Mouse (Mus musculus): ENCODE results near the gene Ifne.

Ifne gene

DNA sequence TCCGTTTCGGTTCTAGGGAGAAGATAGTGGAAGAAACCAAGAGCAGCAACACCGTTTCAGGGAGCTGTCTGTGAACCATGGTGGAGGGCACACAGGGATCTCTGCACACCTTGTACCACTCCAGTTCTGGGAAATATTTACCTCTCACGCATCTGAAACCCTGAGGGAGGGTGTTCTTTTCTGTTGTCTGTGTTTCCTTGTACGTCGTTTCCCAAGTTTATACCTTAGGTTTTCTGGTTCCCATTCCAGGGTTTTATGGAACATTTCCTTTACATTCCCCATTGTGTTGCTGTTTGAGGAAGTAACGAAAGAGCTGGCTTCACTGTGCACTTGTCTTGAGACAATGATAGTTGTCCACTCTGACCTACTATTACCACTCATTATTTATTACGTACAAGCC lies at the start of gene Ifne:
Gene Ifne (minus strand): TSS at position 101 of the 400 bp plus-strand sequence.
- no peak for DNase-seq (ENCODE audit: low spot score in 2 of 2)

DNA sequence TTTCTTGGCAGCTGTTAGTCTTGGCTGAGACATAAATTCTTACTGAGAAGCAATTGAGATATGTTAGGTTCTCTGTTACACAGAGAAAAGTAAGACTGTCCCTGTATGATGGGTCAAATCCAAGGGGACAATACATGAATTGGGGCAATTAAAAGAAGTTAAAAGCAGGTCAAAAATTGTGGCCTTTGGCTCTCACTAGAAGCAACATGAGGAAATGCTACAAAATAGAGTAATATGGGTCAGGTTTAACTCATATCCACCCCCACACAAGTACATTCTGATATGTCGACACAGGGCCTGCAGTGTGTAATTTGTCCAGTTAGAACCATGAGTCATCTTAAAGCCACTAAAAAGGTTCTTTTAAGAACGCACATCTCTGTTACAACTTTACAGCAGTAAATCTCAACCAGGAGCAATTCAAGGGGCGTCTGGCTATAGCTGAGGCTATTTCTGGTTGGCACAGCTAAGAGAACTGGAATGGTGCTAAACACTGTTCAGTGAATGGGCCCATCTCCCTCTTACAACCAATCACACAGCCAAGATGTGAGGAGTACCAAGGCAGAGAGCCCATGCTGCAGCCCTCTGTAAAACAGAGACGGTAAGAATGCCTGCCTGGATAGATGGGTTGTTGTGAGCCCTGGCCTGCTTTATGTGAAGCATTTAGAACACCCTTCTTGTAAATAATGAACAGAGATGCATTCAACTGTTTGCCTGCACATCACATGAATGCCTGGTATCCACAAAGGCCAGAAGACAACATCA lies 48.5 kb upstream of the Ifne start:
- no peak for DNase-seq (ENCODE audit: low spot score in 2 of 2)

DNA sequence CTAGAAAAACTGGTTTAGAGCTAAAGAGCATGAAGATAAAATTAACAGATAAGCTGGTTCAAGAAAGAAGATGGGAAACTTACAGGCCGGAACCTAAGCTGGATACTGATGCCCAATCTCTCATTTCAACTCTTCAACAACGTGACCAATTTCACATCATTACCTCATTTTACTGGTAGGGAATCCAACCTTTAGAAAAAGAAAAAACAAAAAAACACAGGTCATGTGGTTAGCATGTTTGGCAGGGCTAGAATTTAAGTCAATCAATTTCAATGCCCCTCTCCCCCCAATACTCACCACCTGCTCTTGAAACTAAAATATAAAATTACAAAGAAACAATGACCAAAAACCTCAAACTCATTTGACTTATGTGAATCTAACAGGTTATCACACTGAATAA lies 47.8 kb upstream of the Ifne start:
- DNase-seq (ENCODE audit: low spot score in 2 of 2), result no peak

DNA sequence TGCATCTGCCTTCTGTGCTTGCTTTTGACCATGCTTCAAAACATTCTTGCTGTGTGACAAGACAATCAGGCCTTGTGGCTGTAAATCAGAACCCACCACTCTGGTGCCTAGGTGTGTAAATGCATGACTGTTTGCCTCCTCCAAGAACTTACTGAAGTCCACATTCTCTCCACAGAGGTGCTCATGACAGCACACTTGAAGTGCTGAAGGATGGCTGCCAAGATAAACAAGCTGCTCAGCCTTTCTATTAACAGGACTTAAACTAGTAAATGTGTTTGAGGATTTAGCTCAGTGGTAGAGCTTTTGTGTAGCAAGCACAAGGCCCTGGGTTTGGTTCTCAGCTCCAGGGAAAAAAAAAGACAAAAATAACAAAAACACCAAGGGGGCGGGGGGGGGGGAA lies 46.6 kb upstream of the Ifne start:
- no peak for DNase-seq (ENCODE audit: low spot score in 2 of 2)

DNA sequence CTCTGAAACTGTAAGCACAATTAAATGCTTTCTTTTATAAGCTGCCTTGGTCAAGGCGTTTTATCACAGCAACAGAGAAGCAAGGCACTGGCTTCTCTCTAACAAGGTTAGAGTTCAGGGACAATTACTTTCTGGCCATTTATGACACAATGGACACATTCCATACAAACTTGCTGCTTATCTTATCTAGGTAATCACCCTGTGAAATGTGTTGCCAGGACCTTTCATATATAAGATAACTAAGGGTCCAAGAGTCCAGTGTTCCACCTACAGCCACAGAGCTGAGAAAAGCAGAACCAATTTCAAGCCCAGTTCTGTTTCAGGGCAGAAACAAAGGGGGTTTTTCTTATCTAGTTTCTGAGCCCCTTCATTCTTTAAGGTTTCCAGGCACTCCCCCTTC lies 46.1 kb upstream of the Ifne start:
- DNase-seq (ENCODE audit: low spot score in 2 of 2), result no peak

DNA sequence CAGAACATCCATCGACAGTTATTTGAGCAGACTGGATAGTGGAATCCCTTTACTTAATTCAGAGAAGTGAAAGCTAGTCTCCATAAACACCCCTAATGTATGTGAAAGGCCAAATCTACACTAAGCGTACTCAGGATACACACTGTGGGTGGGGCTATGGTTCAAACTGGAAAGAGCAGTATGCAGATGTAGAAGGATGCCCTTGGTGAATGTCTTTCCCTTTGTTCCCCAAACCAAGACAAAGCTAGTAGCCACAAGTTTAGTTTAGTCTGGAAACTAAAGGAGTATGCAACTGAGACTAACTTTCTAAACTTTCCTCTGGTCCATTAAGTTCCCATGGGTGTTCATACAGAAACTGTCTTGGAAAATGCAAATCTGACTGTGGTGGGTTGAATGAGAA lies 45.5 kb upstream of the Ifne start:
- DNase-seq (ENCODE audit: low spot score in 2 of 2), result no peak

DNA sequence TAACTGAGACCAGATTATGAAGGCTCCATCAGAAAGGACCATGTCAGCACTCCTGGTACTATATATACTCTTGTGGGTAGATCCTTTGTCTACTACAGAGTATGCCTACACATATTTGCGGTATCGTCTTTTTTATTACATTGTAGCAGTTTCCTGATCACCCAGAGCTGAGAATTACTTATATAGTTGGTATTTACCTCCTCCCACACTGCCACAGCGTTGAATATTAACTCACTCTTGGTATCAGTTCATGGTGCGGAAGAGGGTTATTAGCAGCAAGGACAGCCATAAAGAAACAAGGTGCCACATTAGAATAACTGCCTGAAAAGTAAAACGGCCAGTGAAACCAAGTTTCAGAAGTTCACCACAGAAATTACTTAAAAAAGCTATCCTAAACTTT lies 41.3 kb upstream of the Ifne start:
- DNase-seq (ENCODE audit: low spot score in 2 of 2), result no peak

DNA sequence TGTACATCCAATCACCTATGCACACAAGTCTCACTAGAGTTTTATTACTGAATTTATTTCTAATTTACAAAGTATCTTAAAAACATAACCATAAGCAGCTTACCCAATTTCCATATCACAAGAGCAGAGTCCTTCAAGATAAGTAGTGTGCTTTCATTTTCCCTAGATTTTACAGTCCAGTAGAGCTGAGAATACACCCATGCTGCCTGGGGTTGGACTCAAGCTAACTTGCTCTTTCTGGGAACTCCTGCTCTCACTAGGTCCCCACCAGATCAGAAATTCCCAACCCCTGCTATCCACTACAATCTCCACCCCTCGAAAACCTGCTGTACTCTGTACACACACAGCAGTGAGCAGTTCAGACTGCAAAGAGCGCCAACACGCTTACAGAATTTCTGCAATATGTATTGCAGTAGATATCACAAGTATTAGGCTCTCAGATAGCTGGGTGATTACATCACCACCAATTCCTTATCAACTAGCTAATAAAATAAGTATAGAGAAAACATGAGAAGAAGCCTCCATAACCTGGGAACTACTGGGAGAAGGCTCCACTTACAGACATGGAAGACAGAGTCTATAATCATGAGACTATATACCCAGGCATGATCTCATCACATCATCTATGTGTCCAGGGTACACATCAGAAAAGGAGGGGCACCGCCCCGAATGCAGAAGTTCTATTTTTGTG lies 37.9 kb upstream of the Ifne start:
- no peak for DNase-seq (ENCODE audit: low spot score in 2 of 2)

DNA sequence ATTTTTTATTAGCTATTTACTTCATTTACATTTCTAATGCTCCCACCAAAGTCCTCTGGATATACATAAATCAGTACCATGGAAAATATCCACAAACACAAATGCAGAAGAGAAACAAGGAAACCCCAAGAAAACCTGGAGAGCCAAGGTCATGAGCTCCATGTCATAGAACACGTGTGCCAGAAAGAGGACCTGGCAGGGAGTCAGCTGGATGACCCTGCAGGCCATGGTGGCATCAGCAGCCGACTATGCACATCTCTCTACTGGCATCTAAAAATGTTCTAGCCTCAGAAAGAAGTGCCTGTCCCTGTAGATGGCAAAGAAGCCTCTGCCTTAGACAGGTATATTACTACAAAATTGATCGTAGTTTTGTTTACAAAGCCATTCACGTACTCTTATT lies 36.3 kb upstream of the Ifne start:
- DNase-seq (ENCODE audit: low spot score in 2 of 2), result no peak

DNA sequence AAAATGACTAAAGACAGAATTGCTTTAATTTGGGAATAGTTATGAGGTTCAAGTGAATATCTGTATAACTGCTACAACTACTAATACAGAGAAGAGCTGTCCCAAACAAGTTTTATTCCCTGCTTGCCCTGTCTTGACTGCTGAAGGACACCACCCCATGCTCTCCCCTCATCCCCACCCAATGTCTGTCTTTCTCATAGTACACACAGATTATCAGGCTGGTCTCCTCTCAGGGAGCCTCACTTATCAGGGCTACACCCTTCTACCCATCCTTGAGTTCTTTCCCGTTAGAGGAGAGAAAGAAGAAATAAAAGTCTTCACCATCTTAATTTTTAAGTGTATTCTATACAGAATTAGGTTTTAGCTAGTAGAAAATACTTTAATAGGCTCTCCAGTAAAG lies 34.0 kb upstream of the Ifne start:
- no peak for DNase-seq (ENCODE audit: low spot score in 2 of 2)

DNA sequence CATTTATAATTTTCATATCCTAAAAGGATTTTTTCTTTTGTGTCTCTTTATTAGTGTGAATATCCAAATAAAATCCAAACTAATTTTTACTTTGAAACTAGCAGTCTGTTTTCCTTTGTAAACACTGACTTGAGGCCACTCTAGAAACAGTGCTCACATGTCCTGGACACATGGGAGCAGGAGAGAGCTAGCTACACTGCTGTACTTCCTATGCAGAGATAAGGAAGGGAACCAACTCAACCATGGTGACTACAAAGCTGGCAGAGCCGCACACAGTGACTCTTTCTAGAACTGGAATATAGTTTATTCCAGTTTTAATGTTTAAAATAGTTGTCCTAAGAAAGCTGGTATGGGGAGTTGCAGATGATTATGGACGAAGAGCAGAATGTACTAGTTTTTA lies 32.9 kb upstream of the Ifne start:
- no peak for DNase-seq (ENCODE audit: low spot score in 2 of 2)

DNA sequence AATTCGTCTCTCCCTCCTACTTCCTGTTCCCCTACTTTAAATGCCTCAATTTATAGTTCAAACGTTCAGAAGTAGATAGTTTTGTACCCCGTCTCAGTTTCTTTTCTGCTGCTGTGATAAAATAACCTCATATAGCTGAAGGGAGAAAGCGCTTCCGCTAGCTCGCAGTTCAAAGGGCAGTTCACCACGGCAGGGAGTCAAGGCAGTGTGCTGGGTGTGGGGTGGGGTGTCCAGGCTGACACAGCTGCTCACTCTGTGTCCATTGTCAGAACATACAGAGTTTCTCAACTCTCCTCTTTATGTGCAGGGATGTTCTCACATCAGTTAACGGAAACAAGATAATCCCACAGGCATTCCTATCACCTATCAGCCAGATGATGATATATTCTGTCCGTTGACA lies 32.2 kb upstream of the Ifne start:
- DNase-seq (ENCODE audit: low spot score in 2 of 2), result no peak

DNA sequence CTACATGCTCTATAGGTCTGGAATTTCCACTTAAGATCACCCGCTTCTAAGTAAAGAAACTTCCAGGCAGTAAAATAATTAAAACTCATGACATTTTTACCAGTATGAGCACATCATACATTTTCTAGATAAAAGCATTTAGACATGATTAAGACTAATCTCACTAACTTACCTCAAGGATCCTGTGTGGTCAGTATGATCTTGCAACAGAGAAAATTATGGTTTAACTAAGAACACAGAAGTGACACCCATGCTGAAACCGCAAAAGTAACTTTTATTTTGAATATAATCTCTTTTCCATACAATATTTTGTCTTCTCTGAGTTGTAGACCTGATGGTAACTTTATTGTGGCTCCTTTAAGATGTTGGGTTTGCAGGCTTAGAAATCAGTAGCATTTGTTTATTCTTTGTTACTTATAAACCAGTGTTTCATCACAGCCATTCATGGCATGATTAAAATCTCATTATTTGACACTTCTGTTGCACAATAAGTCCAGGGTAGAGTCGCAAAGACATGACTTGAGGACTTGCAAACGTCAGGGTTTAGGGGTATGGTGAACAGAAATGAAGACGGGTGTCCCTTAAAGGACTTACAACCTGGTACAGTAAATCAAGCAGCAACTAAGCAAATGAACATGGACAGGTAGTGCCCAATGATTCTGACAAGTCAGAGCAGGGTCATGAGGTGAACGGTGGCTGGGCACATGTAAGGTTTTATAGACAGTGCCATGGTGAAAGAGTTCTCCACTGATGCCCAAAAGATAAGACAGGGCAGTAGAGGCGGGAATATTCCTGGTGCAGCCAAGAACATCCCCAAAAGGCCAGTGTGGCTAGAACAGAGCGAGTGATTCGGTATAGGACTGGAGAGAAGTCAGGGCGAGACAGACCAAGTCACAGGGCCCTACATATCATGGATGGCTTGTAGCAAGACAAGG lies 29.9 kb upstream of the Ifne start:
- no peak for DNase-seq (ENCODE audit: low spot score in 2 of 2)

DNA sequence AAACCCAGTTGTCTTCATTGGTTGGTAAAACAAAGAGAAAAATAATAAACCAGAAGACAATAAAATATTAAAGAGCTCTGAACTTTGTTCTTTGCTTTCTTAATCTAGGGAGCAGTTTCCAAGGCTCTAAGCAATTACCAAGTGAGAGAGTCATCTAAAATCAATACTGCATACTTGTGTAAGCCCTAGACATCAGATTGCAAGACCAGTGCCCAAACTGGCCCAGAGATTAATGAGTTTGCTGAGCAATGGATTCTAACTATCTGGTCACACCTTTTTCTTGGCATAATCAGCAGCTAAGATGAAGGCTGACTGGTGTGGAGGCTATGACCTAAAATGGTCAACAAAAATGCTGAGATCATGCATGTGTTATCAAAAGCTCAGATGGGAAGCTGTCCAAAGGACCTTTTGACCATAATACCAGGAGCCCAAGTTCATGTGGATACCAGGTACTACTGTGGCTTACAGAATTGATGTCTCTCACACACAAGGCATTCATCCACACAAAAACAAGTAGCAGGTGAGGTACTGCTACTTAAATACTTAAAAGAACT lies 13.3 kb upstream of the Ifne start:
- DNase-seq (ENCODE audit: low spot score in 2 of 2), result no peak

DNA sequence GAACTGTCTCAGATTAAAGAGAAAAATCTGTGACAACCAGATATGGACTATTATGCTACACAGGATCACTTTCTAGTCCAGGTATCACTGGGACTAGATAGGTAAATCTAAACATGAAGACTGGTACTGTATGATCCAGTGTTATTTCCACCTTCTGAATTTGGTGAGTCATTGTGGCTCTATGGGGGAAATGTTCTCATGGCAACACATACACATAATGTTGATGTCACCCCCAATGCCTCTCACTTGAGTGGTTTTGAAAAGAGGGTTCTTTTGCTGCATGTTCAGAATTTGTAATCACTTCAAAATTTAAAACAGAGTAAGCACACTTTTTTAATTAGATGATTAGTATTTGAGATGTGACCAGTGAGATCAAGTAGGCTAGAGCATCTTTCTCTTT lies 8.2 kb upstream of the Ifne start:
- DNase-seq (ENCODE audit: low spot score in 2 of 2), result no peak

DNA sequence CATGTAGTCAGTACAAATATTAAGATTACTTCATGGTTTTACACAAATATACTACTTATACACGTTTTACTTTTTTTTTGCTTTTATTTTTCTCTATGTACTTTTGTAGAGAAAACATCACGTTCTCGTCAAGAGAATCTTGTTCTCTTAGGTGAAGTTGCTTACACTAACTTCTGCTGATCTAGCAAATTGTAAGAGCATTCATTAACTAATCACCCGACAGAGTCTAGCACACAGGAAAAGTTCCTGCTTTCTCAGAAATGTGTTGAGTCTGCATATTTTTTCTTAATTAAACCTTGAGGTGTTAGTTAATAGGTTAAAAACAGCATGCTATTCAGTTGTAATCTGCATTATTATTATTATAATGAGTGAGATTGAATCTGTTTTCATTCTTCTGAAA lies 1.2 kb downstream of the Ifne start:
- DNase-seq (ENCODE audit: low spot score in 2 of 2), result no peak

DNA sequence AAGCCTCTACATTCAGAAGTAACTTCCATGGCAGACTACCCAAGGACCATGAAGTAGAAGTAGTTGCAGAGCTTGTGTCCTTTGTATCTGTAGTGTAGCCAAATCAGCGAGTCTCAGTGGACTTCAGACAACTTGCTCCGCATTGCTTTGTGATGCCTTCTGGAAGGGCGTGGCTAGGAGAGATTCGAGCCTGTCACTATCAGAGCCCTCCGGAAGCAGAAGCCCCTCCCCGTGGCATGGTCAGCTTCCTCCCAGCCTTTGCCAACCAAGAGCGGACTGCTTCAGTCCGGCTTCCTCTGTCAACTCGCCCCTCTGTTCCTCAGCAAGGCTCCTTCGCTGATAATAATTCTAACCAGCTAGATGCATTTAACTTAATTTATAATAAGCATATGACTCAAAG lies 1.8 kb downstream of the Ifne start:
- peak in 1 of 2 experiments; percentile 39 for DNase-seq (ENCODE audit: low spot score in 2 of 2)

DNA sequence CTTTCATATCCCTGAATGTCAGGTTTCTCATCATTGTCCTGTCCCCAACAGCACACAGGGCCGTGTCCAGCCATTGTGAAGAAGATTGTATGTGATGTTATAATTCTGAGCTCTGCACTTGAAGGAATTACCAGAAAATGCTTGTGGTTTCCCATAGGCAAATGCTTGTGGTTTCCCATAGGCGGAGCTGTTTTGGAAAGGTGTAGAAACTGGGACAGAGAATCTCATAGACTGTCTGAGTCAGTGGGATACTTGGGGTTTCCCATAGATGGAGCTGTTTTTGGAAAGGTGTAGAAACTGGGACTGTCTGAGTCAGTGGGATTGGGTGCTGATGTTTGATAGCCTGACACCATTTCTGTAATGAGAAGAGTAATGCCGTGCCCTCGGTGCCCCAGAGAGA lies 3.5 kb downstream of the Ifne start:
- no peak for DNase-seq (ENCODE audit: low spot score in 2 of 2)

DNA sequence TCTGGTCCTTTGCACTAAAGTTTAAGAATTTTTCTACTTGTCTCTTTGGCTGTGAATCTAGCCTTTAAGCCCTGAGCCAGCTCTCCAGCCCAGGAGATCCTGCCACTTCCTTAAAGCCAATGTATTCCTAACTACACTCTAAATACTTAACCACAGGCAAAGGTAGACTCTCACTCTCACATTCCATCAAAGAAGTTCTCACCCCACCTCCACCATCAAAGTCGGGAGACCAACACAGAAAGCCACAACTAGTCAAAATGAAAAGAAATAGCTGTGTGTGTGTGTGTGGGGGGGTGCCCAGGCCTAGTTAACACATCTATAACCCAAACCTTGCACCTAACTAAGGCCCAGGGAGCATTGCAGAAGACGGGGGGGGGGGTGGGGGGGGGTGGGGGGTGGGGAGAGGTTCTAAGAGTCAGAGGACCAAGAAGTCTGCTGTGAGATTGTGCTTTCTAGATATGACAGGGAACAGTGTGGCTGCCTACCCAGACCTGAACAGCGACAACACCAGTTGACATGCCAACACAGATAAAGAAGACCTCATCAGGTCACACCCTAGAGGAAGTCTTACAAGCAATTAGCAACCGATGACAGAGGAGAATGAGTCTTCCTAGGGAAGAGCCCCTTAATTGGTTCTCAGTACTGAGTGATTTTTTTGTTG lies 4.4 kb downstream of the Ifne start:
- DNase-seq (ENCODE audit: low spot score in 2 of 2), result no peak

DNA sequence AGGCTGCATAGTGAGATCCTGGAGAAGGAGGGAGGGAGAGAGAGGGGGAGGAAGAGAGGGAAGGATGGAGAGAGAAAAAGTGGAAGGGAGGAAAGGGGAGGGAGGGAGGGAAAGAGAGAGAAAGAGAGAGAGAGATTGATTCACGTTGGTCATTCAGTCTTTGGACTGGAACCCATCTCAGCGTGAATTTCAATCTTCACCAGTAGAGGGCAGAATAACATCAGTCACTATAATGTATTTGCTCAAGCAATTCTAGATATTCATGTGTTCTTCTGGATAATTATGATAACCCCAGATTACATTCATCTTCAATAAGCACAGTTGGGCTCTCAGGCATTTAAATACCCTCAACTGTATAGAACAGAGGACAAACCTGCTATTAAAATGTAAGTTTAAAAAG lies 7.3 kb downstream of the Ifne start:
- DNase-seq (ENCODE audit: low spot score in 2 of 2), result no peak
